Mouse (Mus musculus): ENCODE results near the gene Epha2. TPM values are rescaled to one million over a fixed set of nuclear protein-coding genes. Genes with fewer than 3 reads are reported as not detected.
A peak's percentile ranks its signal among the peaks of the same experiment; 100 is the strongest.

Gene Epha2
- polyA plus RNA-seq (2014; fragmentation: Nextera tagmentation; extraction: Ambion mirVana): 2.5 and 2.9 TPM in 2 replicates

GRCm38 (mm10) chr4:141301116-141301553, at the start of gene Epha2:
Gene Epha2, plus strand, starts transcription at chr4:141301240.
- WGBS: under 1% methylated on average over 35 of the region's 35 CpGs
- Histone ChIP-seq H3K27me3 (replicated peaks; ENCODE audit: control insufficient read depth, insufficient read depth, low read length) (peaks cover 64% of the 10 kb centered on the region), H3K9ac (ENCODE audit: low read depth, low read length) (peak within 1 kb of the TSS; percentile 47), H3K36me3 (ENCODE audit: control insufficient read depth, insufficient read depth, low read length) (no peaks in the 10 kb centered on the region), H3K4me3 (ENCODE audit: low read depth, low read length) (peak within 1 kb of the TSS; percentile 63), H3K9me3 (ENCODE audit: control insufficient read depth, low read length) (no peaks in the 10 kb centered on the region), H3K4me2 (peak within 1 kb of the TSS; percentile 69), H3K27ac (ENCODE audit: low read depth, low read length) (no peak within 1 kb of the TSS), H3K4me1 (replicated peaks; ENCODE audit: control insufficient read depth, insufficient read depth, low read length) (peaks cover 13% of the 10 kb centered on the region)
- DNase-seq (ENCODE audit: low spot score) (peak; percentile 82), ATAC-seq (replicated peaks; ENCODE audit: low FRiP score) (peak; percentile 54)

- ATAC-seq (replicated peaks; ENCODE audit: low FRiP score) (no peak), DNase-seq (ENCODE audit: low spot score) (no peak)
- Histone ChIP-seq H3K27me3 (replicated peaks; ENCODE audit: control insufficient read depth, insufficient read depth, low read length) (peaks cover 35% of the 10 kb centered on the region), H3K9ac (ENCODE audit: low read depth, low read length) (no peak overlapping the region), H3K4me2 (no peak overlapping the region), H3K36me3 (ENCODE audit: control insufficient read depth, insufficient read depth, low read length) (no peaks in the 10 kb centered on the region), H3K4me3 (ENCODE audit: low read depth, low read length) (no peak overlapping the region), H3K9me3 (ENCODE audit: control insufficient read depth, low read length) (no peaks in the 10 kb centered on the region), H3K4me1 (replicated peaks; ENCODE audit: control insufficient read depth, insufficient read depth, low read length) (peaks cover 8% of the 10 kb centered on the region), H3K27ac (ENCODE audit: low read depth, low read length) (no peak overlapping the region)
- WGBS: 55% methylated on average over 2 of the region's 2 CpGs
Measured at GRCm38 (mm10) chr4:141252641-141253040, 48.4 kb upstream of the Epha2 start.

GRCm38 (mm10) chr4:141254234-141254633, 46.8 kb upstream of the Epha2 start:
- Histone ChIP-seq H3K4me1 (replicated peaks; ENCODE audit: control insufficient read depth, insufficient read depth, low read length) (no peaks in the 10 kb centered on the region), H3K36me3 (ENCODE audit: control insufficient read depth, insufficient read depth, low read length) (no peaks in the 10 kb centered on the region), H3K27ac (ENCODE audit: low read depth, low read length) (no peak overlapping the region), H3K4me3 (ENCODE audit: low read depth, low read length) (no peak overlapping the region), H3K9ac (ENCODE audit: low read depth, low read length) (no peak overlapping the region), H3K9me3 (ENCODE audit: control insufficient read depth, low read length) (no peaks in the 10 kb centered on the region), H3K27me3 (replicated peaks; ENCODE audit: control insufficient read depth, insufficient read depth, low read length) (peaks cover 19% of the 10 kb centered on the region), H3K4me2 (no peak overlapping the region)
- DNase-seq (ENCODE audit: low spot score) (no peak), ATAC-seq (replicated peaks; ENCODE audit: low FRiP score) (no peak)
- WGBS: 83% methylated on average over 16 of the region's 16 CpGs

- peaks cover 4% of the 10 kb centered on the region; the same call in 1 of the 2 replicates for H3K9me3 ChIP-seq (ENCODE audit: control insufficient read depth, low read length)
- no peak overlapping the region for H3K27ac ChIP-seq (ENCODE audit: low read depth, low read length)
- no peaks in the 10 kb centered on the region for H3K27me3 ChIP-seq (replicated peaks; ENCODE audit: control insufficient read depth, insufficient read depth, low read length)
- no peaks in the 10 kb centered on the region for H3K36me3 ChIP-seq (ENCODE audit: control insufficient read depth, insufficient read depth, low read length)
- H3K9ac ChIP-seq (ENCODE audit: low read depth, low read length): no peak overlapping the region
- 59% methylated on average over 5 of the region's 5 CpGs for WGBS
- H3K4me2 ChIP-seq: no peak overlapping the region
- no peak for DNase-seq (ENCODE audit: low spot score)
- no peak for ATAC-seq (replicated peaks; ENCODE audit: low FRiP score)
- H3K4me3 ChIP-seq (ENCODE audit: low read depth, low read length): no peak overlapping the region
- no peaks in the 10 kb centered on the region for H3K4me1 ChIP-seq (replicated peaks; ENCODE audit: control insufficient read depth, insufficient read depth, low read length)
Measured at GRCm38 (mm10) chr4:141257440-141257839, 43.6 kb upstream of the Epha2 start.

GRCm38 (mm10) chr4:141259413-141259812, 41.6 kb upstream of the Epha2 start:
- ATAC-seq (replicated peaks; ENCODE audit: low FRiP score): no peak
- no peak overlapping the region for H3K27ac ChIP-seq (ENCODE audit: low read depth, low read length)
- WGBS: 73% methylated on average over 12 of the region's 12 CpGs

GRCm38 (mm10) chr4:141260007-141260723, 40.9 kb upstream of the Epha2 start:
- WGBS: 68% methylated on average over 16 of the region's 16 CpGs
- Histone ChIP-seq H3K9ac (ENCODE audit: low read depth, low read length) (no peak overlapping the region), H3K4me1 (replicated peaks; ENCODE audit: control insufficient read depth, insufficient read depth, low read length) (no peaks in the 10 kb centered on the region), H3K9me3 (ENCODE audit: control insufficient read depth, low read length) (peaks cover 4% of the 10 kb centered on the region; the same call in 1 of the 2 replicates), H3K27me3 (replicated peaks; ENCODE audit: control insufficient read depth, insufficient read depth, low read length) (no peaks in the 10 kb centered on the region), H3K4me2 (no peak overlapping the region), H3K4me3 (ENCODE audit: low read depth, low read length) (no peak overlapping the region), H3K36me3 (ENCODE audit: control insufficient read depth, insufficient read depth, low read length) (no peaks in the 10 kb centered on the region), H3K27ac (ENCODE audit: low read depth, low read length) (no peak overlapping the region)
- DNase-seq (ENCODE audit: low spot score) (no peak), ATAC-seq (replicated peaks; ENCODE audit: low FRiP score) (no peak)

More at GRCm38 (mm10) chr4:141259413-141259812, 41.6 kb upstream of the Epha2 start:
- Histone ChIP-seq H3K27me3 (replicated peaks; ENCODE audit: control insufficient read depth, insufficient read depth, low read length) (no peaks in the 10 kb centered on the region), H3K4me1 (replicated peaks; ENCODE audit: control insufficient read depth, insufficient read depth, low read length) (no peaks in the 10 kb centered on the region), H3K4me3 (ENCODE audit: low read depth, low read length) (no peak overlapping the region), H3K9ac (ENCODE audit: low read depth, low read length) (no peak overlapping the region), H3K4me2 (no peak overlapping the region), H3K9me3 (ENCODE audit: control insufficient read depth, low read length) (peaks cover 4% of the 10 kb centered on the region; the same call in 1 of the 2 replicates), H3K36me3 (ENCODE audit: control insufficient read depth, insufficient read depth, low read length) (no peaks in the 10 kb centered on the region)
- no peak for DNase-seq (ENCODE audit: low spot score)

GRCm38 (mm10) chr4:141262906-141263637, 38.0 kb upstream of the Epha2 start:
- ATAC-seq (replicated peaks; ENCODE audit: low FRiP score): no peak
- H3K27me3 ChIP-seq (replicated peaks; ENCODE audit: control insufficient read depth, insufficient read depth, low read length): no peaks in the 10 kb centered on the region
- DNase-seq (ENCODE audit: low spot score): no peak
- no peak overlapping the region for H3K9ac ChIP-seq (ENCODE audit: low read depth, low read length)
- 72% methylated on average over 10 of the region's 10 CpGs for WGBS
- no peaks in the 10 kb centered on the region for H3K36me3 ChIP-seq (ENCODE audit: control insufficient read depth, insufficient read depth, low read length)
- H3K27ac ChIP-seq (ENCODE audit: low read depth, low read length): no peak overlapping the region
- H3K4me1 ChIP-seq (replicated peaks; ENCODE audit: control insufficient read depth, insufficient read depth, low read length): no peaks in the 10 kb centered on the region
- H3K4me3 ChIP-seq (ENCODE audit: low read depth, low read length): no peak overlapping the region
- no peak overlapping the region for H3K4me2 ChIP-seq
- H3K9me3 ChIP-seq (ENCODE audit: control insufficient read depth, low read length): peaks cover 4% of the 10 kb centered on the region; the same call in 1 of the 2 replicates

GRCm38 (mm10) chr4:141265979-141266637, 34.9 kb upstream of the Epha2 start:
- Histone ChIP-seq H3K27me3 (replicated peaks; ENCODE audit: control insufficient read depth, insufficient read depth, low read length) (no peaks in the 10 kb centered on the region), H3K4me2 (no peak overlapping the region), H3K36me3 (ENCODE audit: control insufficient read depth, insufficient read depth, low read length) (no peaks in the 10 kb centered on the region), H3K9me3 (ENCODE audit: control insufficient read depth, low read length) (peaks cover 4% of the 10 kb centered on the region; the same call in 1 of the 2 replicates), H3K27ac (ENCODE audit: low read depth, low read length) (no peak overlapping the region), H3K4me1 (replicated peaks; ENCODE audit: control insufficient read depth, insufficient read depth, low read length) (no peaks in the 10 kb centered on the region), H3K4me3 (ENCODE audit: low read depth, low read length) (no peak overlapping the region), H3K9ac (ENCODE audit: low read depth, low read length) (no peak overlapping the region)
- WGBS: 87% methylated on average over 3 of the region's 3 CpGs
- no peak for DNase-seq (ENCODE audit: low spot score)
- no peak for ATAC-seq (replicated peaks; ENCODE audit: low FRiP score)
